ENCODE assay signal across 8 mouse cellular contexts in genomic region chr3:49093818-49094680, GRCm38 (mm10).
A peak's percentile ranks its signal among the peaks of the same experiment; 100 is the strongest.
DNase-seq lines count a peak whose midpoint lies in the region; ATAC-seq and TF ChIP-seq lines count a peak whose summit lies in the region.

No protein-coding gene starts in this region.

- no peak for TF ChIP-seq EP300 in stomach, postnatal 0 days (optimal IDR thresholded peaks at IDR 0.05)

- H3K9me3 ChIP-seq in forebrain, embryonic 16.5 days (ENCODE audit: control insufficient read depth, low read length): no peaks in the 10 kb centered on the region
- no peaks in the 10 kb centered on the region for H3K9me3 ChIP-seq in hindbrain, embryonic 15.5 days
- H3K9me3 ChIP-seq in midbrain, embryonic 11.5 days (ENCODE audit: control insufficient read depth, low read length): no peaks in the 10 kb centered on the region
- no peaks in the 10 kb centered on the region for H3K9me3 ChIP-seq in stomach, postnatal 0 days (ENCODE audit: control insufficient read depth, low read length)

- no peaks in the 10 kb centered on the region for H3K36me3 ChIP-seq in forebrain, embryonic 16.5 days (ENCODE audit: control insufficient read depth, insufficient read depth)
- H3K36me3 ChIP-seq in hindbrain, embryonic 15.5 days: no peaks in the 10 kb centered on the region
- H3K36me3 ChIP-seq in midbrain, embryonic 11.5 days (ENCODE audit: control insufficient read depth, insufficient read depth, low read length): no peaks in the 10 kb centered on the region
- H3K36me3 ChIP-seq in stomach, postnatal 0 days (ENCODE audit: control insufficient read depth, insufficient read depth, low read length): no peaks in the 10 kb centered on the region

- WGBS in cerebellum, adult 2 months: 26% methylated on average over 11 of the region's 11 CpGs
- 25% methylated on average over 11 of the region's 11 CpGs for WGBS in forebrain, embryonic 16.5 days
- 24% methylated on average over 11 of the region's 11 CpGs for WGBS in hindbrain, embryonic 15.5 days
- WGBS in midbrain, embryonic 11.5 days: 29% methylated on average over 11 of the region's 11 CpGs
- WGBS in stomach, postnatal 0 days: 17% methylated on average over 11 of the region's 11 CpGs

- H3K4me3 ChIP-seq in cerebellum, adult 2 months (replicated peaks; ENCODE audit: insufficient read depth, low read depth, low read length): no peak overlapping the region
- no peak overlapping the region for H3K4me3 ChIP-seq in forebrain, embryonic 16.5 days (replicated peaks; ENCODE audit: low read length)
- no peak overlapping the region for H3K4me3 ChIP-seq in hindbrain, embryonic 15.5 days
- H3K4me3 ChIP-seq in midbrain, embryonic 11.5 days (ENCODE audit: low read depth, low read length): no peak overlapping the region
- no peak overlapping the region for H3K4me3 ChIP-seq in stomach, postnatal 0 days (ENCODE audit: low read depth, low read length)

- TF ChIP-seq CTCF in cerebellum, adult 2 months (IDR thresholded peaks at IDR 0.05; ENCODE audit: borderline replicate concordance, insufficient read depth, low read depth, low read length): peak; percentile 68
- peak; percentile 89 for TF ChIP-seq CTCF in stomach, postnatal 0 days (IDR thresholded peaks at IDR 0.05; ENCODE audit: low read depth)

- DNase-seq in R1 (ENCODE audit: low read depth, low spot score): peak; percentile 49
- DNase-seq in cerebellum, adult 2 months: peak; percentile 43 to 59
- DNase-seq in layer of hippocampus, postnatal 36 days: peak; percentile 57 to 61
- DNase-seq in midbrain, embryonic 11.5 days (ENCODE audit: low spot score, missing footprints): peak; percentile 94
- DNase-seq in stomach, postnatal 0 days (ENCODE audit: low spot score): peak; percentile 56

- peak; percentile 95 for ATAC-seq in forebrain, embryonic 16.5 days
- peak; percentile 85 for ATAC-seq in hindbrain, embryonic 15.5 days (ENCODE audit: low FRiP score, low read depth)
- peak; percentile 79 for ATAC-seq in midbrain, embryonic 11.5 days (ENCODE audit: low FRiP score)
- ATAC-seq in stomach, postnatal 0 days (ENCODE audit: low FRiP score, low TSS enrichment): no peak
- no peak for ATAC-seq in monocyte, adult 5-6 weeks (replicated peaks; ENCODE audit: insufficient number of reproducible peaks, low FRiP score, low TSS enrichment, poor library complexity, severe bottlenecking)

- H3K4me1 ChIP-seq in cerebellum, adult 2 months (ENCODE audit: control insufficient read depth, insufficient read depth, low read length): no peaks in the 10 kb centered on the region
- no peaks in the 10 kb centered on the region for H3K4me1 ChIP-seq in forebrain, embryonic 16.5 days (replicated peaks; ENCODE audit: control insufficient read depth, insufficient read depth, low read length)
- H3K4me1 ChIP-seq in hindbrain, embryonic 15.5 days (replicated peaks): no peaks in the 10 kb centered on the region
- no peaks in the 10 kb centered on the region; the same call in 1 of the 2 replicates for H3K4me1 ChIP-seq in midbrain, embryonic 11.5 days (ENCODE audit: control insufficient read depth, insufficient read depth, low read length)
- no peaks in the 10 kb centered on the region for H3K4me1 ChIP-seq in stomach, postnatal 0 days (replicated peaks; ENCODE audit: control insufficient read depth, insufficient read depth)

- no peak overlapping the region for H3K4me2 ChIP-seq in forebrain, embryonic 16.5 days (ENCODE audit: low read length)
- H3K4me2 ChIP-seq in hindbrain, embryonic 15.5 days: peak overlapping the region; percentile 33; the same call in 1 of the 2 replicates
- no peak overlapping the region for H3K4me2 ChIP-seq in midbrain, embryonic 11.5 days
- no peak overlapping the region for H3K4me2 ChIP-seq in stomach, postnatal 0 days (replicated peaks; ENCODE audit: low read depth)

- H3K27ac ChIP-seq in cerebellum, adult 2 months (ENCODE audit: insufficient read depth, low read length): no peak overlapping the region
- no peak overlapping the region for H3K27ac ChIP-seq in forebrain, embryonic 16.5 days (ENCODE audit: low read length)
- H3K27ac ChIP-seq in hindbrain, embryonic 15.5 days (replicated peaks): no peak overlapping the region
- no peak overlapping the region for H3K27ac ChIP-seq in midbrain, embryonic 11.5 days (ENCODE audit: low read depth, low read length)
- H3K27ac ChIP-seq in stomach, postnatal 0 days (replicated peaks): no peak overlapping the region

- TF ChIP-seq POLR2A in cerebellum, adult 2 months (IDR thresholded peaks at IDR 0.05; ENCODE audit: borderline replicate concordance, insufficient read depth, low read length): no peak

- no peaks in the 10 kb centered on the region for H3K27me3 ChIP-seq in cerebellum, adult 2 months (ENCODE audit: control insufficient read depth, insufficient read depth, low read length)
- no peaks in the 10 kb centered on the region for H3K27me3 ChIP-seq in forebrain, embryonic 16.5 days (replicated peaks; ENCODE audit: control insufficient read depth, insufficient read depth, low read length)
- no peaks in the 10 kb centered on the region for H3K27me3 ChIP-seq in hindbrain, embryonic 15.5 days
- peaks cover 11% of the 10 kb centered on the region; the same call in 1 of the 2 replicates for H3K27me3 ChIP-seq in midbrain, embryonic 11.5 days (ENCODE audit: control insufficient read depth, insufficient read depth, low read length)
- H3K27me3 ChIP-seq in stomach, postnatal 0 days (ENCODE audit: control insufficient read depth, insufficient read depth, low read length): no peaks in the 10 kb centered on the region

- no peak overlapping the region for H3K9ac ChIP-seq in forebrain, embryonic 16.5 days (replicated peaks; ENCODE audit: low read depth, low read length)
- no peak overlapping the region for H3K9ac ChIP-seq in hindbrain, embryonic 15.5 days
- no peak overlapping the region for H3K9ac ChIP-seq in midbrain, embryonic 11.5 days (ENCODE audit: low read length)
- H3K9ac ChIP-seq in stomach, postnatal 0 days (ENCODE audit: low read length): no peak overlapping the region

Comparison
In these comparisons a context has a peak if more than half of its experiments do, and no peak if none do; other contexts are left out.
1. ATAC-seq: peak in forebrain, embryonic 16.5 days (single experiment), hindbrain, embryonic 15.5 days (single experiment) and midbrain, embryonic 11.5 days (single experiment); none in stomach, postnatal 0 days (single experiment) and monocyte, adult 5-6 weeks (single experiment).
2. Peak in every context shown above with its lines, with median percentiles within 50 percentile points of each other: DNase-seq.